Mouse (Mus musculus): ENCODE measurements around the gene Gins3. TPM values are rescaled to one million over a fixed set of nuclear protein-coding genes. Genes with fewer than 3 reads are reported as not detected.
A peak's percentile ranks its signal among the peaks of the same experiment; 100 is the strongest.

Gene Gins3
- polyA plus RNA-seq, 1 experiment from 2014 or later: 14.3 TPM

- no peaks in the 10 kb centered on the region for H3K36me3 ChIP-seq (ENCODE audit: control insufficient read depth, insufficient read depth, low read length)
- 79% methylated on average over 2 of the region's 2 CpGs for WGBS
- no peak overlapping the region for H3K4me3 ChIP-seq (ENCODE audit: low read depth, low read length)
- no peak overlapping the region for H3K4me2 ChIP-seq (ENCODE audit: low read depth, low read length)
- DNase-seq (ENCODE audit: low spot score): no peak
- H3K9ac ChIP-seq (ENCODE audit: low read depth, low read length): no peak overlapping the region
- H3K4me1 ChIP-seq (ENCODE audit: control insufficient read depth, insufficient read depth, low read length): no peaks in the 10 kb centered on the region
- ATAC-seq (ENCODE audit: low read depth): no peak
- H3K27ac ChIP-seq (replicated peaks; ENCODE audit: low read depth, low read length): no peak overlapping the region
- 0 out of 2 replicates have a peak, but pooled peaks cover 10% of the 10 kb centered on the region for H3K27me3 ChIP-seq (replicated peaks; ENCODE audit: control insufficient read depth, insufficient read depth, low read length)
- H3K9me3 ChIP-seq (ENCODE audit: control insufficient read depth, low read length): no peaks in the 10 kb centered on the region
These were observed 36.7 kb downstream of the Gins3 start for GRCm38 (mm10) chr8:95669967-95670366.

GRCm38 (mm10) chr8:95671861-95672260, 38.6 kb downstream of the Gins3 start:
- no peaks in the 10 kb centered on the region for H3K4me1 ChIP-seq (ENCODE audit: control insufficient read depth, insufficient read depth, low read length)
- H3K9me3 ChIP-seq (ENCODE audit: control insufficient read depth, low read length): no peaks in the 10 kb centered on the region
- DNase-seq (ENCODE audit: low spot score) (no peak), ATAC-seq (ENCODE audit: low read depth) (no peak)
- peaks cover 27% of the 10 kb centered on the region for H3K27me3 ChIP-seq (replicated peaks; ENCODE audit: control insufficient read depth, insufficient read depth, low read length)
- H3K27ac ChIP-seq (replicated peaks; ENCODE audit: low read depth, low read length): no peak overlapping the region
- no peak overlapping the region for H3K9ac ChIP-seq (ENCODE audit: low read depth, low read length)
- no peak overlapping the region for H3K4me2 ChIP-seq (ENCODE audit: low read depth, low read length)
- H3K4me3 ChIP-seq (ENCODE audit: low read depth, low read length): no peak overlapping the region
- 78% methylated on average over 6 of the region's 6 CpGs for WGBS
- H3K36me3 ChIP-seq (ENCODE audit: control insufficient read depth, insufficient read depth, low read length): no peaks in the 10 kb centered on the region

- ATAC-seq (ENCODE audit: low read depth) (no peak), DNase-seq (ENCODE audit: low spot score) (no peak)
- Histone ChIP-seq H3K9me3 (ENCODE audit: control insufficient read depth, low read length) (no peaks in the 10 kb centered on the region), H3K4me2 (ENCODE audit: low read depth, low read length) (no peak overlapping the region), H3K9ac (ENCODE audit: low read depth, low read length) (no peak overlapping the region), H3K4me3 (ENCODE audit: low read depth, low read length) (no peak overlapping the region), H3K27me3 (replicated peaks; ENCODE audit: control insufficient read depth, insufficient read depth, low read length) (peaks cover 37% of the 10 kb centered on the region), H3K4me1 (ENCODE audit: control insufficient read depth, insufficient read depth, low read length) (no peaks in the 10 kb centered on the region), H3K36me3 (ENCODE audit: control insufficient read depth, insufficient read depth, low read length) (no peaks in the 10 kb centered on the region), H3K27ac (replicated peaks; ENCODE audit: low read depth, low read length) (no peak overlapping the region)
- WGBS: 74% methylated on average over 5 of the region's 5 CpGs
These were observed 39.6 kb downstream of the Gins3 start for GRCm38 (mm10) chr8:95672811-95673210.

DNA sequence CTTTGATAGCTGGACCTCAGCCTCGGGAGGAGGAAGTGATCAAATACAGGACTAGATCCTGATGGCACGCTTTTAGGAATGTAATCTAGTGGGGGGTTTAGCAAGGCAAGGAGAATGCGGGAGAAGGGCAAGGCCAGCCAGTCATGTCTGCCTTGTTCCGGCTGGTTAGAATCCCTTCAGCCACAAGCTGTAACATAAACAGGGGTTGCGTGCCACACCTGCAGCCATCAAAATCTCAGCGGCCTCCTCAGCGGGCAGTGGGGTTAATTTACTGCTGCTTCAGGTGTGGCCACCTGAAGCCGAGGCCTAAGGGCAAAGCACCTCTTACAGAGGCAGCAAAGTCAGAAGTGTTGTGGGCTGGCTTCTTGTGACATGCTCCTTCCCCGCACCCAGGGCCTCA, 43.4 kb downstream of the Gins3 start, which contains the start of gene Ndrg4:
TSS of gene Ndrg4 (plus strand) at position 350 of the 400 bp plus-strand sequence.
- ATAC-seq (ENCODE audit: low read depth): no peak
- DNase-seq (ENCODE audit: low spot score): no peak
- Histone ChIP-seq H3K4me2 (ENCODE audit: low read depth, low read length) (peak within 1 kb of the TSS; percentile 95), H3K27me3 (replicated peaks; ENCODE audit: control insufficient read depth, insufficient read depth, low read length) (peaks cover 61% of the 10 kb centered on the region), H3K36me3 (ENCODE audit: control insufficient read depth, insufficient read depth, low read length) (no peaks in the 10 kb centered on the region), H3K4me1 (ENCODE audit: control insufficient read depth, insufficient read depth, low read length) (no peaks in the 10 kb centered on the region), H3K27ac (replicated peaks; ENCODE audit: low read depth, low read length) (no peak within 1 kb of the TSS), H3K9ac (ENCODE audit: low read depth, low read length) (peak within 1 kb of the TSS; percentile 57), H3K9me3 (ENCODE audit: control insufficient read depth, low read length) (no peaks in the 10 kb centered on the region), H3K4me3 (ENCODE audit: low read depth, low read length) (peak within 1 kb of the TSS; percentile 57)
- 32% methylated on average over 9 of the region's 9 CpGs for WGBS

- Histone ChIP-seq H3K4me1 (ENCODE audit: control insufficient read depth, insufficient read depth, low read length) (no peaks in the 10 kb centered on the region), H3K36me3 (ENCODE audit: control insufficient read depth, insufficient read depth, low read length) (no peaks in the 10 kb centered on the region), H3K27ac (replicated peaks; ENCODE audit: low read depth, low read length) (no peak overlapping the region), H3K27me3 (replicated peaks; ENCODE audit: control insufficient read depth, insufficient read depth, low read length) (peaks cover 61% of the 10 kb centered on the region), H3K9ac (ENCODE audit: low read depth, low read length) (peak overlapping the region; percentile 57), H3K4me3 (ENCODE audit: low read depth, low read length) (peak overlapping the region; percentile 57), H3K9me3 (ENCODE audit: control insufficient read depth, low read length) (no peaks in the 10 kb centered on the region), H3K4me2 (ENCODE audit: low read depth, low read length) (peak overlapping the region; percentile 95)
- ATAC-seq (ENCODE audit: low read depth) (peak; percentile 42), DNase-seq (ENCODE audit: low spot score) (no peak)
- WGBS: 3% methylated on average over 6 of the region's 48 CpGs
These were observed 44.4 kb downstream of the Gins3 start for GRCm38 (mm10) chr8:95677591-95678023.

DNA sequence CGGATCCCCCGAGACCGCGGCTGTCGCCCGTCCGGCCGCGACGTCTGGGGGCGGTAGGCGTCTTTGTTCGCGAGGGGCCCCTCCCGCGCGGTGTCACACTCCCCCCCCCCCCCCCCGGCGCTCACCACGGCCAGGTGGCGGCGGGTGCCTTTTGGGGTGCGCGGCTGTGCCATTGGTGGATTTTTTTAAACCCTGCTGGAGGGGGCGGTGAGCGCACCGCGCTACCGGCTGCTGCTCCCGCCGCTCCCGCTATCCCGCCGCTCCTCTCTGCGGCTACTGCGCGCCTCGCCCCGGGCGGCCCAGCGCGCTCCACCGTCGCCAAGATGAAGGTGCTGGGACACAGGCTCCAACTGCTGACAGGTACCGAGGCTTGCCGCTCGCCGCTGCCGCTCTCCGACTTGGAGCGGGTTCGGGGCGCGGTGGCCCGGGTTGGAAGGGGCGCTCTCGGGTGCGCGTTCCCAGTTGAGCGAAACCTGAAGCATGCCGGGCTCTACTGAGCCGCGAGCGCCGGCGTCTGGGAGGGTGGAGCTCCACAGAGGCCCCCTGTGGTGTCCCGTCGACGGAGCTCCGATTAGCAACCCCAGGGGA, 44.9 kb downstream of the Gins3 start:
- Histone ChIP-seq H3K9ac (ENCODE audit: low read depth, low read length) (peak overlapping the region; percentile 57), H3K27me3 (replicated peaks; ENCODE audit: control insufficient read depth, insufficient read depth, low read length) (peaks cover 61% of the 10 kb centered on the region), H3K4me2 (ENCODE audit: low read depth, low read length) (peak overlapping the region; percentile 95), H3K4me3 (ENCODE audit: low read depth, low read length) (peak overlapping the region; percentile 57), H3K4me1 (ENCODE audit: control insufficient read depth, insufficient read depth, low read length) (no peaks in the 10 kb centered on the region), H3K36me3 (ENCODE audit: control insufficient read depth, insufficient read depth, low read length) (no peaks in the 10 kb centered on the region), H3K9me3 (ENCODE audit: control insufficient read depth, low read length) (no peaks in the 10 kb centered on the region), H3K27ac (replicated peaks; ENCODE audit: low read depth, low read length) (no peak overlapping the region)
- ATAC-seq (ENCODE audit: low read depth): peak; percentile 47
- DNase-seq (ENCODE audit: low spot score): no peak
- under 1% methylated on average over 38 of the region's 70 CpGs for WGBS

DNA sequence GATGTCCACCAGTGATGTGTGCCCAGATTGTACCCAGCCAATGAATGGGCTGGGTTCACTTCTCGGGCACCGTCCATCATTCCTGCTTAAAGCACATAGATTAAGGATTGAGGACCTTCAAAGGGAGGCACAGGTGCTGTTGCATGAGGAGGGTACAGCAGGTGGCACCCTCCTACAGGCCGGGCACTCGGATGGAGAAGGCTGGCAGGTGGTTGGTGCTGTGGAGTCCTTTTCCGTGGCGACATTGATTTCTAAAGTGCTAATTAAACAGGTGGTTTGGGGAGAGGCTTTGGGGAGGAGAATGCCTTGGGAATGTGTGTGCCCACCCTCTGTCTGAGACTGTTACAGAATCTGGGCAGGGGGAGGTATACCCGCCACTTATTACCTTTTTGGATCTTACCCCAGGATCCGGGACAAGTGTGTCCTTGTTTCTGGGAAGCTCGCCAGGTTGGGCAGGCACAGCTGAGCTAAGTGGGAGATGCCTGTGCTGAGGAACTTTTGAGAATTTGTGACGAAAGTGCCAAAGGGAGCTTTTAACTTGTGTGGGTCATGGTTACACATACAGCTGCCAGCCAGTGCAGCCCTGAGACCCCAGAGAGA, 54.9 kb downstream of the Gins3 start:
- Histone ChIP-seq H3K4me1 (ENCODE audit: control insufficient read depth, insufficient read depth, low read length) (no peaks in the 10 kb centered on the region), H3K9me3 (ENCODE audit: control insufficient read depth, low read length) (no peaks in the 10 kb centered on the region), H3K4me2 (ENCODE audit: low read depth, low read length) (no peak overlapping the region), H3K4me3 (ENCODE audit: low read depth, low read length) (no peak overlapping the region), H3K9ac (ENCODE audit: low read depth, low read length) (no peak overlapping the region), H3K27ac (replicated peaks; ENCODE audit: low read depth, low read length) (no peak overlapping the region), H3K27me3 (replicated peaks; ENCODE audit: control insufficient read depth, insufficient read depth, low read length) (peaks cover 5% of the 10 kb centered on the region; the same call in 1 of the 2 replicates), H3K36me3 (ENCODE audit: control insufficient read depth, insufficient read depth, low read length) (no peaks in the 10 kb centered on the region)
- no peak for DNase-seq (ENCODE audit: low spot score)
- WGBS: 63% methylated on average over 10 of the region's 10 CpGs
- ATAC-seq (ENCODE audit: low read depth): peak; percentile 56; the same call in 1 of the 2 replicates

- H3K36me3 ChIP-seq (ENCODE audit: control insufficient read depth, insufficient read depth, low read length): no peaks in the 10 kb centered on the region
- H3K27ac ChIP-seq (replicated peaks; ENCODE audit: low read depth, low read length): no peak overlapping the region
- no peaks in the 10 kb centered on the region for H3K4me1 ChIP-seq (ENCODE audit: control insufficient read depth, insufficient read depth, low read length)
- H3K4me3 ChIP-seq (ENCODE audit: low read depth, low read length): no peak overlapping the region
- H3K9ac ChIP-seq (ENCODE audit: low read depth, low read length): no peak overlapping the region
- DNase-seq (ENCODE audit: low spot score) (no peak), ATAC-seq (ENCODE audit: low read depth) (no peak)
- no peaks in the 10 kb centered on the region for H3K9me3 ChIP-seq (ENCODE audit: control insufficient read depth, low read length)
- 73% methylated on average over 13 of the region's 13 CpGs for WGBS
- peaks cover 22% of the 10 kb centered on the region for H3K27me3 ChIP-seq (replicated peaks; ENCODE audit: control insufficient read depth, insufficient read depth, low read length)
- no peak overlapping the region for H3K4me2 ChIP-seq (ENCODE audit: low read depth, low read length)
These were observed 57.8 kb downstream of the Gins3 start for GRCm38 (mm10) chr8:95690929-95691541.
